Comparison of ENCODE assay signal across 11 mouse cellular contexts in the genomic region with DNA sequence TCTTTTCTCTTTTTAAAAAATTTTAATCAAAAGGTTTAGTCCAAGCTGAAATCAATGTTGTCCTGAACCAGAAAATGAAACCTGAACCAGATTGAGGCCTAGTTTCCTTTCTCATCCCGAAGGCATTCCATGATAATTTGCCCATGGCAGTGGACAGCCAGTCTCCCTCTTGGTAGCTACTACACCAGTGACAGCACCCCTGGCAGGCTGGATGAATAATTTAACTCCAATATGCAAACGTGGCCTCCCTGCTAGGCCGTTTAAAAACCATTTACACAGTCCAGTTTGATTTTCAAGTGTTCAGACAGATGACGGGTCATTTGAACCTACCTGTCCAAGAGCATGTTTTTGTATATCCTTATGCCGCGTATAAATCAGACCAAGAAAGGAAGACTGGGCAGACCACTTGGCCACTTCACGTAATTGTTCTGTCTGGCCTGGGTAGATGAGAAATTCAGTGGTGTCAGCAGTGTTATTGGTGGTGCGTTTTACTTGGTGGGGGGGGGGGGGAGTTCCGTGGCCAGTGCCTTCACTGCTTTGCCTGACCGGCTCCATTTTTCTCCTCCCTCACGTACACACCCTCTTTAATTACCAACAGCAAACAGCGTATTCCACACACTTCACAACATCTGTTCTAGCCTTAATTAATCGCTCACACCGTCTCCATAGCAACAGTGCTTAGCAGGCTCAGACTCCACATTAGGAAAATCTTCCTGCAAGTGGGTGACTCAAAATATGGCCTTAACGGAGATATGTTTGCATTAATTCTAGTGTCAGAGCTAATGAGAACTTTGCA.
DNase-seq lines count a peak whose midpoint lies in the region; ATAC-seq and TF ChIP-seq lines count a peak whose summit lies in the region.
"Had no signal": no experiment of that assay in that cellular context is flagged by ENCODE, and none has a peak within 500 bp of the region (broad histone marks: within the 10 kb centered on the region; RNA-seq: fewer than 3 reads in every experiment).

No protein-coding gene starts in this region.

- H3K4me3 ChIP-seq in forebrain, embryonic 12.5 days (replicated peaks), result no peak overlapping the region
- peak overlapping the region; percentile 3; the same call in 1 of the 2 replicates for H3K4me3 ChIP-seq in left cerebral cortex, adult 2 months
- H3K4me3 ChIP-seq in olfactory bulb, adult 2 months (ENCODE audit: insufficient read depth, low read depth, low read length), result no peak overlapping the region
- H3K4me3 ChIP-seq: liver, embryonic 15.5 days had no signal

- no peaks in the 10 kb centered on the region for H3K36me3 ChIP-seq in forebrain, embryonic 12.5 days (replicated peaks)
- H3K36me3 ChIP-seq: G1E; liver, embryonic 15.5 days had no signal

- no peak for TF ChIP-seq CTCF in left cerebral cortex, adult 2 months (IDR thresholded peaks at IDR 0.05)
- TF ChIP-seq CTCF in olfactory bulb, adult 2 months (IDR thresholded peaks at IDR 0.05; ENCODE audit: insufficient read depth, low read depth, low read length), result no peak

- H3K4me1 ChIP-seq in forebrain, embryonic 12.5 days, result peaks cover 34% of the 10 kb centered on the region
- peaks cover 14% of the 10 kb centered on the region for H3K4me1 ChIP-seq in olfactory bulb, adult 2 months (ENCODE audit: control insufficient read depth, insufficient read depth, low read length)
- H3K4me1 ChIP-seq: liver, embryonic 15.5 days had no signal

- H3K9ac ChIP-seq in forebrain, embryonic 12.5 days, result no peak overlapping the region
- H3K9ac ChIP-seq: liver, embryonic 15.5 days had no signal

- ATAC-seq in forebrain, embryonic 12.5 days (ENCODE audit: low FRiP score), result peak; percentile 92
- no peak for ATAC-seq in activated CD4-positive, CD25-positive, alpha-beta regulatory T cell, adult 4 months

- H3K27me3 ChIP-seq in forebrain, embryonic 12.5 days, result no peaks in the 10 kb centered on the region
- H3K27me3 ChIP-seq: liver, embryonic 15.5 days had no signal

- H3K27ac ChIP-seq in forebrain, embryonic 12.5 days, result peak overlapping the region; percentile 89
- H3K27ac ChIP-seq in left cerebral cortex, adult 2 months, result peak overlapping the region; percentile 77
- H3K27ac ChIP-seq in olfactory bulb, adult 2 months (ENCODE audit: insufficient read depth, low read depth, low read length), result peak overlapping the region; percentile 56
- H3K27ac ChIP-seq: liver, embryonic 15.5 days had no signal

- WGBS in forebrain, embryonic 12.5 days, result 19% methylated on average over 15 of the region's 15 CpGs
- 23% methylated on average over 15 of the region's 15 CpGs for WGBS in olfactory bulb, adult 2 months

- peak; percentile 19 to 20 for DNase-seq in left cerebral cortex, adult 18-20 months (ENCODE audit: low spot score in 2 of 2)
- DNase-seq in left cerebral cortex, postnatal 36 days (ENCODE audit: low spot score in 2 of 2), result no peak
- peak in 1 of 2 experiments; percentile 47 for DNase-seq in left cerebral cortex, adult 2 months (ENCODE audit: extremely low spot score in 1 of 2, low spot score in 2 of 2)
- no peak for DNase-seq in testis, postnatal 10 days (ENCODE audit: low spot score)
- no peak for DNase-seq in adrenal gland, adult (ENCODE audit: inconsistent age in 2 of 2, low spot score in 1 of 2)
- DNase-seq: spleen, adult 18-20 months had no signal

- no peaks in the 10 kb centered on the region for H3K9me3 ChIP-seq in forebrain, embryonic 12.5 days
- H3K9me3 ChIP-seq: G1E; liver, embryonic 15.5 days had no signal

- no peak for TF ChIP-seq POLR2A in olfactory bulb, adult 2 months (IDR thresholded peaks at IDR 0.05; ENCODE audit: insufficient read depth, low read depth, low read length)

- intact Hi-C loops in left cerebral cortex, postnatal 36 days (cut with DNase I), result no loop called here
- intact Hi-C loops in left cerebral cortex, adult 2 months (cut with DNase I), result no loop called here

- H3K4me2 ChIP-seq in forebrain, embryonic 12.5 days, result peak overlapping the region; percentile 37
- H3K4me2 ChIP-seq: liver, embryonic 15.5 days had no signal

Comparison
In these comparisons a context has a peak if more than half of its experiments do, and no peak if none do; other contexts are left out.
1. DNase-seq: peak in left cerebral cortex, adult 18-20 months (2 of 2); none in left cerebral cortex, postnatal 36 days (0 of 2), testis, postnatal 10 days (single experiment) and adrenal gland, adult (0 of 2).
2. Peak in every context shown above with its lines, with median percentiles within 50 percentile points of each other: H3K27ac ChIP-seq.